Mouse (Mus musculus): ENCODE measurements around the gene Golga4.

The Golga4 gene

GRCm38 (mm10) chr9:118488896-118489578 lies 17.0 kb upstream of the Golga4 start:
- no peak for DNase-seq (ENCODE audit: low read depth, low spot score)

DNA sequence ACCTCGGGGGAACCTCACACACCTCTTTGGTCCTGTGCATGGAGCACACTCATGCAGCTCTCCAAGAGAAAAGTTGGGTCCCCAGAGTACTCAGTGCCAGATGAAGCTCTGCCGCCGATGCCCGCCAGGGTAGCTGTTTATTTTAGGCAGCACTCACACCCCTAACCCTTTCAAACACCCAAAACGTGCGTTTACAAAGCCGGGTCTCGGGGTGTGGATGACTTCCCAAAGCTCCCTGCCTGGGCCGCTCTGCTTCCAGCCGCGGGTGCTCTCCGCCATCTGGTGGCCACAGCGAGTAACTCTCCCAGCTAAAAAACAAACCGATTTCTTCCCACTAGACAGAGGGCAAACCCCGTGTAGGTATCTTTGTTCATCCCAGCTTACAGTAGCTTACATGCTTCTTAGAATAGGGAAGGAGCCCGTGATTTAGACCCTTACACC lies 16.5 kb upstream of the Golga4 start:
- peak; percentile 81 for DNase-seq (ENCODE audit: low read depth, low spot score)

DNA sequence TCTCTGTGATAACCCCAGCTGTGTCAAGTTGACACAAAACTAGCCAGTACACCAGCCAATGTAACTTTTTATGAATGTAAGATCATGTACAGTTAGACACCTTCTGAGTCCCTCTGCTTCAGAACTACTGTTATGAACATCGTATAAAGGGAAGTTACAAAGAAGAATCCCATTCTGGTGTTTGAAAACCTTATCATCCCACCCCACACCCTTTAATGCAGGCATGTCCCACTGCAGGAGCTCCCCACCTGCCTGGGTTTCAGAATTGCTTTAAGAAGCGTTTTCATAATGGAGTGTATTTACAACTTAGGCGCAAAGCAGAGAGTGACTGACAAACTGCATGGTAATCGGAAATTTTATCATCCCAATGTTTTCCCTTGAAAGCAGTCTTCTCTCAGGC lies 14.9 kb upstream of the Golga4 start:
- DNase-seq (ENCODE audit: low read depth, low spot score), result no peak

DNA sequence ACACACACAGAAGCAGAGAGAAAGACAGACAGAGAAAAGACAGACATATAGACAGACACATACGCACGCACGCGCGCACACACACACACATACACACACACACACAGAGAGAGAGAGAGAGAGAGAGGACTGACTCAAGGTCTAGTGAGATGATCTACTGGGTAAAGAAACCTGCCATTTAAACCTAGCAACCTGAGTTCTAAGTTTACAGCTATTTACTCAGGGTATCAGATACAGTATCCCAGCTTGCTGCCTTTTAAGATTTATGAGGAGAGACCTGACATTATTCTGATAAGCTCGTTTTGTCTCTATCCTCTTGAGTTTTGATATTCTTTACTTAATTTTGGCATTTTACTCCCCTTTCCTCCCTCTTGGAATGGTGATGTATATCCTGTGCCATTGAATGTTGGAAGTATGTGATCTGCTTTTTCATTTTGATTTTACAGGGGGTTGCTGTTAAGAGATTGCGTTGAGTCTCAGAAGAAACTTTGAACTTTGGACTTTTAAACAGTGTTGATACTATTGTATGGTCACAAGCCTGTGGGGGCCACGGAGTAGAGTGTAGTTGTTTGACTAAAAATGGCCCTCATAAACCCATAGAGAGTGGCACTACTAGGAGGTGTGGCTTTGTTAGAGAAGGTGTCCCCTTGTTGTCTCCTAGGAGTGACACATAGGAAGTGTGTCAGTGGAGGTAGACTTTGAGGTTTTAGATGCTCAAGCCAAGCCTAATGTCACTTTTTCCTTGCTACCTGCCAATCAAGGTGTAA lies 13.0 kb upstream of the Golga4 start:
- no peak for DNase-seq (ENCODE audit: low read depth, low spot score)

GRCm38 (mm10) chr9:118494106-118494505 lies 12.0 kb upstream of the Golga4 start:
- DNase-seq (ENCODE audit: low read depth, low spot score), result no peak

GRCm38 (mm10) chr9:118495933-118496332 lies 10.1 kb upstream of the Golga4 start:
- DNase-seq (ENCODE audit: low read depth, low spot score), result no peak

- DNase-seq (ENCODE audit: low read depth, low spot score), result no peak
Measured at GRCm38 (mm10) chr9:118496952-118497351, 9.1 kb upstream of the Golga4 start.

DNA sequence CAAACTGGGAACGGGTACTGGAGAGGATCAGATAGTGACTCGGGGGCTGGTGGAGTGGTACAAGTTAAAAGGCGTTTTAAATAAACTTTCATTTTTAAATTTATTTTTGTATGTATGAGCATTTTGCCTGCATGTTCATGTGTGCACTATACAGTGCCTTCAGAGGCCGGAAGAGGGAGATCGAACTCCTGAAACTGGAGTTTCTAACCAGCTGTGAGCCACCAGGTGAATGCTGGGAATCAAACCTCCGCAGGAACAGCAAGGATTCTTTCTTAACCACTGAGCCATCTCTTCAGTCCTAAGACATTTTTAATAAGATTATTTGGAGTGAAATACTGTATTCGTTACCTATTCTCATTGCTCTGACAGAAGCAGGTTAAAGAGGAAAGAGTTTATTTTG lies 8.0 kb upstream of the Golga4 start:
- DNase-seq (ENCODE audit: low read depth, low spot score), result no peak

GRCm38 (mm10) chr9:118500963-118501362 lies 5.1 kb upstream of the Golga4 start:
- no peak for DNase-seq (ENCODE audit: low read depth, low spot score)

DNA sequence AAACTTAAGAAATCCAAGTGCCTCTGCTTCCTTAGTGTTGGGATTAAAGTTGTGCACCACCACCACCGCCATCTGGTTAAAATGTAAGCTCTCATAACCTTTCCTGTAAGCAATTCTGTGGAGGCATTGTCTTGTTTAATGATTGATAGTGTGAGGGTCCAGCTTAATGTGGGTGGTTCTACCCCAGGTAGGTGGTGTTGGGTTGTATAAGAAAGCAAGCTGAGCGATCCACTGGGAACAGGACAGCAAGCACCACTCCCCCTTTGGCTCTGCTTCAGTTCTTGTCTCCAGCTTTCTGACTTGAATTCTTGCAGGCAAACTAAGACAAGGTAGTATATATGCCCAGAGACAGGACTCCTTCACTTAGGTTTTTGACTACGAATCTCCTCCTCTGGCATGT lies 1.4 kb upstream of the Golga4 start:
- DNase-seq (ENCODE audit: low read depth, low spot score), result no peak

DNA sequence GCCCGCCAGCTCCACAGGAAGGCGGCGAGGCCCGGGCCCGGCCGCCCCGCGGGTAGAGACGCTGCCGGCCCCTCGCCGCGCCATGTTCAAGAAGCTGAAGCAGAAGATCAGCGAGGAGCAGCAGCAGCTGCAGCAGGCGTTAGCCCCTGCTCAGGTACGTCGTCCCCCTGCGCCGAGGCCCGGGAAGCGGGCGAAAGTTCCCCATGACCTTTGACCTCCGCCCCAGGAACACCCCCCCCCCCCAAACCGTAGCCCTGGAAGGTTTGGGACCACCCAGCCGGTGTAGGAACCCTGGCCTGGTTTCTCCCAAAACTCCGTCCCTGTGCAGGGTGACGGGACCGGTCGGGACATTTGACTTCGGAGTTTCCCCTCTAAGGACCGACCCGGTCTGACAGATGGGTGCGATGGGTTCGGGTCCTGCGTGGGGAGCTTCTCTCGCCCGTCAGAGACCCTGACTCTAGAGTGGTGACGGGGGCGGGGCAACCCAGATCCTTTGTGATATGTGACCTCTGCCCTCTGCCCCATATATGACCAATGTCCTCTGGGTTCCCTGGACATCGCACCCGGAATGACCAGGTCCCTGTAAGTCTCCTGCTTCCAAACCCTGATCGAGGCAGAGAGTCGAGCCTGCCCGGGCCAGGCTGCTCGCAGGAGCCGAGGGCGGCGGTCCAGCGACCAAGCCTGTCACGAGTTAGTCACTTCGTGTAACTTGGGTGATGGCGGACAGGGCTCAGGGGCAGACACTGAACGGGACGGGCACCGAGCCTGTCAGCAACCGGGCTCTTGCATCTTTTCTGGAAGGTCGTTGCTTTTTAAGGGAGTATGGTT lies 551 bp downstream of the Golga4 start:
- no peak for DNase-seq (ENCODE audit: low read depth, low spot score)

DNA sequence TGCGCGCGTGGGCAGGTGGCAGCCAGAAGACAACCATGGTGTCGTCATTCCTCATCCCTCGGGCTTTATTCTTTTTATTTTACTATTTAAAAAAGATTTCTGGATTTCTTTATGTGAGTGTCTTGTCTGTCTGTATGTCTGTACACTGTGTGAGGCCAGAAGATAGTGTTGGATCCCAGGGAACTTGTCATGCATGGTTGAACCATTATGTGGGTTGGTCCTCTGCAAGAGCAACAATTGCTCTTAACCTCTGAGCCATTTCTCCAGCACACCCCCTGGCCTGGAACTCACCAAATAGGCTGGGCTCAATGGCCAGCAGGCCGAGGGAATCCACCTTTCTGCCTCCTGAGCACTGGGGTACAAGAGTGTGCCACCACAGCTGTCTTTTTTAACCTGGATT lies 1.5 kb downstream of the Golga4 start:
- no peak for DNase-seq (ENCODE audit: low read depth, low spot score)

GRCm38 (mm10) chr9:118508601-118509000 lies 2.5 kb downstream of the Golga4 start:
- DNase-seq (ENCODE audit: low read depth, low spot score), result no peak

DNA sequence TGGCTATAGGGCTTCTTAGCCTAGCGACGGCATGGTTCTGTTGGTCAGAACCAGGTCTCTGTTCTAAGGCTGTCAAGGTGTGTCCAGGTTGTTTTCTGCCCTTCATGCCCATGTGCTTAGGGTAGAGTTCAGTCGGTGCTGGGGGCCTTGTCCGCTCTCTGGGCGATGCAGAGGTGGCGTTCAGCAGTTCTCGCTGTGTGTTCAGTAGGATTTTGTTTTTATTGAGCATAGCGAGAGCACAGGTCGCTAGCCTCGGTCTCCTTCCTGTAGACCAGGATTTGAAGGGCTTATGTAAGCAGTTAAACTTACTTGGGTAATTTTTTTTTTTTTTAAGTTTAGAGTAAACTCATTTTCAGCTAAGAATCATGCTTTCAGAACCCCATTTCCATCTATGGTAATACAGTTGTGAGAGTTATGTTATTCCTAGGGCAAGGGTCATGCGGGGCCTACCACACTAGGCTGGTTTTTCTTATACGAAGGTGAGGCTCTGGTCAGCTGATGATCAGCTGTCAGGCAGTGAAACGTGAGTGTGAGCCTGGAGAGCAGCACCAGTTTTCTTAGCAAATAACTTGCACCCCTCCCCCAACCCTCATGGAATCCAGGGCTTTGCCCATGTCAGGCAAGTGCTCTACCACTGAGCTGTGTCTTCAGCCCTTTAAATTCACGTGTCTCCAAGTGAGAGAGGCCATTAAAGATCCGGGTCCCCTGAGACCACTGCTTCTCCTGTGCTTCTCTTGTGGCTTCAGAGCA lies 5.0 kb downstream of the Golga4 start:
- DNase-seq (ENCODE audit: low read depth, low spot score), result peak; percentile 28

DNA sequence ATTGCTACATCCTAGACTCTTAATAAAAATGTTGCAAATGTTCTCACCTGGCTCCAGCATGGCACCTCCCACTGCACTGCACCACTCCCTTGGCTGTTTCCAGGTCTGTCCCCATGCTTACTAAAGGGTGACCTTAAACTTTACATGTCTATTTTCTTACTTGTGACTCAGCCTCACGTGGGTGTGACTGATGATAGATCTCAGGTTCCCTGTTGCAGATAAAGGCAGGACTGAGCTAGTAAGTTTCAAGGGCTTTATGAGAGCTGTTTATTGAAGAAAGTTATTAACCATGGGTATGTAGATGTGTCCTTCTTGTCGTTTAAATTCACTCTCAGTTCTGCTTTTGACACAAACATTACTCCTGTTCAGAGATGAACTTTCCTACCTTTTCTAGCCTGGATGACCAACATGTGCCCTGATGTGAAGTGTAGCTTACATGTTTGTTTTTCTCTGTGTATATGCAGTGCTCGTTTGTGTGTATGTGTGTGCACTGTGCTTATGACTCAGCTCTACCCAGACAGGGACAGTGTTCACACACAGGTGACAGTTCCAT lies 6.7 kb downstream of the Golga4 start:
- DNase-seq (ENCODE audit: low read depth, low spot score), result no peak

GRCm38 (mm10) chr9:118515476-118515875 lies 9.4 kb downstream of the Golga4 start:
- no peak for DNase-seq (ENCODE audit: low read depth, low spot score)

DNA sequence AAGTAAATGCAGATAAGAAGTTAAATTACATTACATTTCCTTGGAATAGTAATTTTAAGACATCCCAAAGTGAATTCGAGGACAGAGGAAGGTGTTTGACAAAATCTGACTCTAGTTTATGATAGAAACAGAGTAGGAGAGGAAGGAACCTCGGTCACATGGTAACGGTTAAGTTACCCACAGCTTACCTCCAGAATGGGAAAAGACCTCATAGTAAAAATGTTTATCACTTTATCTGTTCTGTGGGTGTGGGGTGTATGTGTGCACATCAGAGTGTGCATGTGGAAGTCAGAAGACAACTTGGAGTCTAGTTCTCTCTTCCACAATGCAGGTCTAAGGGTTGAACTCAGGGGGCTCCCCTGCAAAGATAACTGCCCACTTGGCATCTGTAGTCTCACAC lies 10.1 kb downstream of the Golga4 start:
- no peak for DNase-seq (ENCODE audit: low read depth, low spot score)

- DNase-seq (ENCODE audit: low read depth, low spot score), result no peak
Measured at GRCm38 (mm10) chr9:118517619-118518018, 11.6 kb downstream of the Golga4 start.

GRCm38 (mm10) chr9:118519101-118519500 lies 13.0 kb downstream of the Golga4 start:
- DNase-seq (ENCODE audit: low read depth, low spot score), result no peak

DNA sequence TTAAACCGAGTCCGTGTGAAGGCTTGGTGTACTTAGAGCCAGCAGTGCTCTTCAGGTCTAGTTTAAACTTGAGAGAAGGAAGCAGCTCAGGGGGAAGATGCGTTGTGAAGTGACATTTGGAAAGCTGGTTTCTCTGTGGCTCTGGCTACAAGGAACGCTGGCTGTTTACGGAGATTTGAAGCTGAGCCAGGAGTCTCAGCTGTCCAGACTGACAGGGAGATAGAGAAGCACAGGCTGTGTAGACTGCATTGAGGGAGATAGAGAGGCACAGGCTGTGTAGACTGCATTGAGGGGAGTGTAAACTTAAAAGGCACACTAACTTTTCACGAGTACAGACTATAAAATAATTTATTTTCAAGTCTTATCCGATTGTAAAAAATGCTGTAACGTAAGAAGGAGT lies 13.9 kb downstream of the Golga4 start:
- no peak for DNase-seq (ENCODE audit: low read depth, low spot score)

- peak; percentile 39 for DNase-seq (ENCODE audit: low read depth, low spot score)
Measured at GRCm38 (mm10) chr9:118520858-118521257, 14.8 kb downstream of the Golga4 start.

Measured in mesoderm, embryonic 11.5 days (tissue).